Mouse (Mus musculus) G1E (cell line): ENCODE data around the gene Slc35g2.

Source experiments
- CTCF ChIP-seq: IDR thresholded peaks from 2 replicates; pipeline ENCODE4 v1.5.1; 2012; ENCODE audit warnings: low read depth, low read length, inconsistent platforms, mixed read lengths
- GATA2 ChIP-seq: IDR thresholded peaks from 2 replicates; pipeline ENCODE4 v1.6.1; 2012; ENCODE audit warnings: low read depth, low read length, inconsistent platforms, borderline replicate concordance

DNA sequence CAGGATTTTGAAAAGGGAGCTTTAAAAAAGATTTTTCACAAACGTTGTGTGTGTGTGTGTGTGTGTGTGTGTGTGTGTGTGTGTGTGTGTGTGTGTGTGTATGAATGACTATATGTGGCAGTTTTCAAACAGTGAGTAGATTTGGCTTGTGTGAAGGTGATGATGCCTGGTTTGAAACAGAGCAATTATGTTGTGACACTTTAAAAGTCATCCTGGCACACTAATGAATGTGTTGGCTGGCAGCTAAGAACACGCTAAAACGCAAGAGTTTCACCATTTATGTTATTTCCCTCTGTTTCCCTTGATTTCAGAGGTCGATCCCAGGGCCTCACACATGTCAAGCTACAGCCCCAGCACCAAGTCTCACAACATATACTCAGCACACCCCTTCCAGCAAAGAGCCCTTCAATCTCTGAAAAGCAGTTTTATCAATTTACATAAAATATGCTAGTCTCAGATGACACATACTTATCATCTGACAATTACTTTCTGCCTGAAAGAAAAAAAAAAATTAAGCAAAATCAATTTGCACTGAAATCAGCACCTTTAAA, 12.8 kb downstream of the Slc35g2 start:
- no peak for TF ChIP-seq GATA2
- no peak for TF ChIP-seq CTCF
